Mouse (Mus musculus): ENCODE results near the gene Dhrs13.
"Not testable (repeated sequence)": the region's sequence is repeated elsewhere in the genome, so short reads cannot be mapped to it uniquely, and the experiment has no call there.

Gene Dhrs13

DNA sequence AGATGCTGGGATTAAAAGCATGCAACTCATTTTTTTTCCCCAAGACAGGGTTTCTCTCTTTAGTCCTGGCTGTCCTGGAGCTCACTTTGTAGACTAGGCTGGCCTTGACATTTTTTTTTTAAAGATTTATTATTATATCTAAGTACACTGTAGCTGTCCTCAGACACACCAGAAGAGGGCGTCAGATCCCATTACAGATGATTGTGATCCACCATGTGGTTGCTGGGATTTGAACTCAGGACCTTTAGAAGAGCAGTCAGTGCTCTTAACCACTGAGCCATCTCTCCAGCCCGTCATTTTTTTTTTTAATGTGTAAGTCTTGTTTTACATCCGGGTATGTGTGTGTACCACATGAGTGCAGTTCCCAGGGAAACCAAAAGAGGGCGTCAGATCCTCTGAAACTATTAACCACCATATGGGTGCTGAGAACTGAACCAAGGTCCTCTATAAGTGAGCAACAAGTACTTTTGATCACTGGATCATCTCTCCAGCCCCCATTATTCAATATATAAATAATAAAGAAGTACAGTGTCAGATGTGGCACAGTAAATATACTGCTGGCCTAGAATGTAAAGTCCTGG is 10.3 kb downstream of the Dhrs13 start:
- not testable (repeated sequence) for DNase-seq (ENCODE audit: low spot score in 2 of 2)

DNA sequence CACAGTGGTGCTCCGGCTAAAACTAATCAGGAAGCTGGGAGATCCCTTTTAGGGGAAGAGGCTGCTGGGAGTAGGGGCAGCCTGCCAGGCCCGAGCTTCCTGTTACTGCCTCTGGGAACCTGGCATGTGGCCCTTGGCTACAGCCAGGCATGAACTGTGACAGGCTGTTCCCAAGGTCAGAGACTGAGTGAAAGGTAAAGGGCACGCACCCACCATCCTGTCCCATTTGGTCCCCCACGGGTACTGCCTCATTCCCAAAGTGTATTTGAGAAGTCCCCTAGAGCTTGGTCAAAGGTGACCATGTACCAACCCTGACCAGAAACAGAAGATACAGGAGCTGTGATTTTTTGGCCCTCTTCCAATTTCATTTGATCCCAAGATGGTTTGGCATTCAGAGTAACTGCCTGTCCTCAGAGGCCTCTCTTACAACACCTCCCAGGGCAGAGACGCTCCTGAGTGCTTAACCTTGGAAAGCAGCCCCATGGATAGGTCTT is 12.7 kb downstream of the Dhrs13 start:
- peak; percentile 15 to 76 for DNase-seq (ENCODE audit: low spot score in 2 of 2)

DNA sequence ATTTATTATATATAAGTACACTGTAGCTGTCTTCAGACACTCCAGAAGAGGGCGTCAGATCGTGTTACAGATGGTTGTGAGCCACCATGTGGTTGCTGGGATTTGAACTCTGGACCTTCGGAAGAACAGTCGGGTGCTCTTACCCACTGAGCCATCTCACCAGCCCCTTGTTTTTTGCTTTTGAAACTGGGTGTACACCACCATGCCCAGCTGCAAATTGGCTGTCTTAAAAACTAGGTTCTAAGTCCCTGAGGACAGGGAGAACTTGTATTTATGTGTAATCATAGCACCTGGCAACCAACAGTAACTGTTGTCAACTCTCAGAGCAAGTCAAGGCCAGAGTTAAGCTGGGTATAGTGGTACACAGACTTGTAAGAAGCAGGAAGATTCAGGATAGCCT is 16.6 kb downstream of the Dhrs13 start:
- DNase-seq (ENCODE audit: low spot score in 2 of 2), result not testable (repeated sequence)

DNA sequence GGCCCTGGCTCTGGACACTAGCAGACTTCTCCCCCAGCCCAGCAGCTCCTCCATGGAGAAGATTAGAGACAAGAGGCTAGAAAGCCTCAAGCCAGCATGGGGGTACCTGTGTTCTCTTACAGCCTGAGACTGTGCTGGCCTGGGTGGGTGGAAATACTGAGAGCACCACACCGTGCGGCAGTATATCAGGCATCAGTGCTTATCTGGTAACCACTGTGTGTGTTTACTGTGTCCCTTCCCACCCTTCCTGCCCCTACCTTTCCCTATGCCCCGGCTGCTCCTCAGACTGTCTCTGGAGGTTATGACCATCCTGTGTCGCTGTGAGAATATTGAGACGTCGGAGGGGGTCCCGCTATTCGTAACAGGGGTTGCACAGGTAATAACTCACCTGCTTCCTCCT is 21.0 kb downstream of the Dhrs13 start:
- DNase-seq (ENCODE audit: low spot score in 2 of 2), result no peak

DNA sequence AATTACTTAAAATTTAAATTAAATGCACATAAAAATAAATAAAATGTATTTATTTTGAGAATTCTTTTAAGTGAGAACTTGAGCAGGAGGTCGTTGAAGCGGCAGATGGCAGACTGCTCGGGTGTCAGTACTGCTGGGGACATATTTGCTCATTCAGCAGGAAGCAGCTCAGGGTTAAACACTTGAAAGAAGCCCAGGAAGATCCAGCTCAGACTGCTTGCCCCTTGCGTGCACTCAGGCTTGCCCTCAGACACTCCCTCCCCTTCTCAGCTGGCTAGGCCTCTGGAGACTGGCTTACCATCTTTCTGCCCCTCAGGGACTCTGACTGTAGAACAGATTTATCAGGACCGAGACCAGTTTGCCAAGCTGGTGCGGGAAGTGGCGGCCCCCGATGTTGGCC is 24.9 kb downstream of the Dhrs13 start:
- no peak for DNase-seq (ENCODE audit: low spot score in 2 of 2)

DNA sequence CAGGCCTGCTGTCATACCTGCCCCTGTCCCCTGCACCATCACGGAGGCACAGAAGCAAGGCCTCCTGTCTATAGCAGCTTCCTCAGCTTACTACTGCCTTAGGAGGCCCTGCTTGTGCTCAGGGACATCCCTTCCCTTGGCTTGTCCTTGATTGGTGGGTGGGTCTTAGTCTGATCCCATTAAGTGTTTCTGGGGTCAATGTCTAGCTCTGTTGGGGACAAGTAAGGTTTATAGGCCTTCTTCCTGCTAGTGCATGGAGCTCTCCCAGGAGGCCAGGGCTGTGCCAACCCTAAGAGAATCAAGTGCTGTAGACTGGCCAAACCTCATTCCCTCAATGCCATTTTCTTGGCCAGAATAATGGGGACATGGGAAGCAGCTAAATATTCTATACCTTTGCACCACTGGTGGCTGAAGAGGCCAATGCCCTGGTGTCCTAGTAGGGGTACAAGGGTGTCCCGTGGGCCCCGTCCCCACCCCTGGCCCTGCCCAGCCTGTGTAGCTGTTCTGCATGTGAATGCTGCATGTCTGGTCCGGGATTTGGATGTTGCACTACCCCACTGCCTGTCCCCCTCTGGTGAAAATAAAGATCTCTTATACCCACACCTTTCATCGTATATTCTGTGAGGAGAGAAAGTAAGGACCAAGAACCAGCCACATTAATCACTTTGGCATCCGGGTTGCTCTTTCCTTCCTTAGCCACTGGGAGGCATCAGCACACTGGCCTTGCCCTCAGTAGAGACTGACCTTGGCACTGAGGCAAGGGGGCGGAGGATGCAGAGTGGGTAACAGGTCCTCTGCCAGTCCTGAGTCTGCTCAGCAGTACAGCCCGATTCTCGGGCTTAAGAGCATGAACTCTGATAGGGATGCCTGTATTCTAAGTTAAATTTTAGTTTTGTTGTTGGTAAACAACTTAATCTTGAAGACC is 28.0 kb downstream of the Dhrs13 start:
- DNase-seq (ENCODE audit: low spot score in 2 of 2), result peak; percentile 42 to 78

DNA sequence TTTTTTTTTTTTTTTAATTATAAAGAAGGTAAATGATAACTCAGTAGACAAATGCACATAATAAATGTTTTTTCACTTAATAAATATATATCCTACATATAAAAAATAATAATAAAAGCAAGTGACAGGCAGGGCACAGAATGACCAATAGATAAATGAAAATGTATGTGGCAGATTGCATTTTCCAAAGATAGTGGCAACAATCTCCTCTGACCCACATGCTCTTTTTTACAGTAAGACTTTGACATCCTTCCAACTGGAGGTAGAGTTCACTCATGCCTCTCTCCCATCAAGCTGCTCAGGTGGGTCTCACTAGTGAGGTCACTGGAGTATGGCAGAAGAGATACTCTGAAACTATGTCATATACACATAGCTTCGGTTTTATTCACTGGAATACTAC is 30.5 kb downstream of the Dhrs13 start:
- no peak for DNase-seq (ENCODE audit: low spot score in 2 of 2)

DNA sequence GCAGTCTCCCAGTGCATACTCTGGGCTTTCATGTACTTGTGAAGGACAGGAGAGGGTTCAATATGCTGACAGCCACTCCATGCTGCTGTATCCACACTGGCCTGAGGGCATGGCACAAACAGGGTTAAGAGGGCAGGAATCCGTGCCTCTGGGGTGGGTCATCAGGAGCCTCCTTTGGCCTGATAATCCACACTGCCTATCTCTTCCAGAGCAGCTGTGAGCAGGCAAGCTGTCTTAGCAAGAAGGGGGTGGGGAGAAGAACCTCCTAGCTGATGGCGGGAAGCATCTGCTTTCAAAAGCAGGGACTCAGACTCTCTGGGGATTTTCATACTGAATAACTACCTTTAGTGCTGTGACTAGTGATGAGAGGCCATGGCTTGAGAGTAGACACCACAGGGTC is 33.8 kb downstream of the Dhrs13 start:
- DNase-seq (ENCODE audit: low spot score in 2 of 2), result no peak

DNA sequence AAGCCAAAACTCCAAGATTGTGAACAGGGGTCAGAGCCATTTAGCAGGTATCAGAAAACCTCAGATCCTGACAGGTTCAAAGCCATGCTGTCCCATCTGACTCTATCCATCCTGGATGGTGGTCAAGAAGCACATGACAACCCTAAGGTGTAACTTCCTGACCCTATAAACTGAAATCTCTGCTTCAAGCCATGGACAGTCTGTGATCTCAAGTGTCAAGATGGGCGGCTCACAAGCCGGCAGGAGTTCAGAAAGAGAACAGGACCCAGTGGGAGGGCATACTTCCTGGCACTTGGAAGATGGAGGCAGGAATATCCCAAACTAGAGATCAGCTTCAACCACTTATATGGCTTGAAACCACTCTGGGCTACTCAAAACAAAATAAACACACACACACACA is 34.6 kb downstream of the Dhrs13 start:
- DNase-seq (ENCODE audit: low spot score in 2 of 2), result no peak

DNA sequence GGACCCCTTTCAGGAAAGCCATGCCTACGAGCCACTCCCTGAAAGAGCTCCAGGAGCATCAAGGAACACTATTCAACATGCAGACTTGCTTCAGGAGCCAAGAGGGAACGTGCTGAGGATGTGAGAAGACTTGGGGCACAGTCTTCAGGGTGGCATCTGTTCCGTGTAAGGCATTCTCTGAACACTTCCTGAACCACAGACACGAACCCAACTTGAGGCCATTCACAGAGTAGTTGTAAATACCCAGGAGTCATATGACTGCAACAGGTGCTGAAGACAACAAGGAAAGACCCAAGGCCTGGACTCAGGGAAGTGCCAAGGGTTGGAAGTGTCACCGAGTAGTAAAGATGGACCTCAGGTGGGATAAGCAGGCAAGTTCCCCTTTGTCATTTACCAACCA is 35.5 kb downstream of the Dhrs13 start:
- DNase-seq (ENCODE audit: low spot score in 2 of 2), result no peak

DNA sequence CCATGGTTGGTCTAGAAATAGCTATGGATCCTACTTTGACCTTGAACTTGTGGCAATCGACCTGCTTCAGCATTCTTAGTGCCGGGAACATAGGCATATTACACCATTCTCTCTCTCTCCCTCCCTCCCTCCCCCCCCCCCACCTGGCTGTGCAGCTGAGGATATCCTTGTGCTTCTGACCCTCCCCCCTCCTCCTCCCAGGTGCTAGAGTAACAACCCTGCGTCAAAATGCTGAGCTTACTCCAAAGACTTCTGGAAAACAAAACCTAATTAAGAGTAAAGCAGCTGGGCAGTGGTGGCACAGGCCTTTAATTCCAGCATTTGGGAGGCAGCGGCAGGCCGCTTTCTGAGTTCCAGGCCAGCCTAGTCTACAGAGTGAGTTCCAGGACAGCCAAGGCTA is 37.0 kb downstream of the Dhrs13 start:
- no peak for DNase-seq (ENCODE audit: low spot score in 2 of 2)

DNA sequence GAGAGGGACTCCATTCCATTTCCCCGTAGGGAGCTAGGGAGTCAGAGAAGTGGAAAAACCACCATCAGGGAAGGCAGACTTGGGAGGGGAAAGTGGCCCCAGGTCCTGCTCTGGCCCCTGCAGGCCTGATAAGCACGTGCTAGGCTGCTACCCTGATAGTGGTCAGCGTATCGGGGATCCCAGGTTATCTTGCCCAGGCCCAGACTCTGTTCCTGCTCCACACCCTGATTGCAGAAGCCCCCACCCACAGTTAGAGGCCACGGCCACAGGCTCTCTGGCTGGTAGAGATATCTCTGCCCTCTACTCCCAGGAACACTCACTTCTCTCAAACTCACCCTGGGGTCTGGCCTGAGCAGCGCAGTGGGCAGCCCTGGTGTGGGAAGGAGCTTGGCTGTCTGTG is 37.6 kb downstream of the Dhrs13 start:
- DNase-seq (ENCODE audit: low spot score in 2 of 2), result no peak

DNA sequence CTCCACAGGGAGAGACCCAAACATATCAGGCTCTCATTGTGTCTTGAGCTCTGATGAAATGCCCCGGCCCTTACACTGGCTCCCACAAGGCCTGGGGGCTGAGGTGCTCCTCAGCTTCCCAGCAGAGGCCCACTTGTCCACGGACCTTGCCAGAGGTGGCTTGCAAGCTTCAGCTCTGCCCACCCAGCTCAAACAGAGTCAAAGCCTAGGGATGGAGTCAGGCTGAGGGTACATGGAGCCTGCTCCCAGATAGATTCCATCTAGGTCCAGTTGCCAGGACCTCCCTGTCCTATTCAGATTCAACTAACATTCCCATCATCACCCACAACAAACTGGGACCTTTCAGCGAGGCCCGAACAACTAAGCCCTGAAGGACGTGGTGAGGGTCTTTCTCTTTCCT is 39.9 kb downstream of the Dhrs13 start:
- DNase-seq (ENCODE audit: low spot score in 2 of 2), result no peak

DNA sequence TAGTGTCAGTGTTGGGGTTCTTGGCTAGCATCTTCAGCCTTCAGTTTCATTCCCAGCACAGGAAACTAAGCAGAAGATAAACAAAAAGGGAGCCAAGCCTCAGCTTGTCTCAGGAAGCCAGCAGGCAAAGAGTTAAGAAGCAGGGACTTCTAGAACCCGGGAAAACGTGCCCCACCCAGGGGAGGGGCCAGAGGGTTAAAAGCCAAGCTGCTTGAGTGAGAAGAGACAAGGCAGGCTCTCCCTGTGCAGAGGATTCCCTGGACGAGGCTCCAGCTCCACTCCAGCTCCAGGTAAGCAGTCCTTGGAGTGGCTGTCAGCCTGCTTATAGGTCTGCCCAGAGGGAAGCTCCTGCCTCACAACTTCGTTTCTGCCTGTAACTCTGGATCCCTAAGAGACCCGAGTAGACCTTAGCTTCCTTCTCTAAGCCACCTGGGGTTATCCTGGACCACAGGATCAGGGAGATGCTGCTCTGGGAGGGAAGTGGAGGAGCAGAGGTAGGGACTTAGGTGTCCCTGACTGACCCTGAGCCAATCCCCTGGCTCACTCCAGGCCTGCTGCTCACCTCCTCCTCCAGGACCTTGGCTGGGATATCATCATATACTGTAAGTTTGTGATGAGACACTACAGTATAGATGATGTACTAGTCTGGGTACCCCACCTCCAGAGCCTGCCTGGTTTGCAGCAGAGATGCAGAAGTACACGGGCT is 40.5 kb downstream of the Dhrs13 start:
- DNase-seq (ENCODE audit: low spot score in 2 of 2), result no peak

DNA sequence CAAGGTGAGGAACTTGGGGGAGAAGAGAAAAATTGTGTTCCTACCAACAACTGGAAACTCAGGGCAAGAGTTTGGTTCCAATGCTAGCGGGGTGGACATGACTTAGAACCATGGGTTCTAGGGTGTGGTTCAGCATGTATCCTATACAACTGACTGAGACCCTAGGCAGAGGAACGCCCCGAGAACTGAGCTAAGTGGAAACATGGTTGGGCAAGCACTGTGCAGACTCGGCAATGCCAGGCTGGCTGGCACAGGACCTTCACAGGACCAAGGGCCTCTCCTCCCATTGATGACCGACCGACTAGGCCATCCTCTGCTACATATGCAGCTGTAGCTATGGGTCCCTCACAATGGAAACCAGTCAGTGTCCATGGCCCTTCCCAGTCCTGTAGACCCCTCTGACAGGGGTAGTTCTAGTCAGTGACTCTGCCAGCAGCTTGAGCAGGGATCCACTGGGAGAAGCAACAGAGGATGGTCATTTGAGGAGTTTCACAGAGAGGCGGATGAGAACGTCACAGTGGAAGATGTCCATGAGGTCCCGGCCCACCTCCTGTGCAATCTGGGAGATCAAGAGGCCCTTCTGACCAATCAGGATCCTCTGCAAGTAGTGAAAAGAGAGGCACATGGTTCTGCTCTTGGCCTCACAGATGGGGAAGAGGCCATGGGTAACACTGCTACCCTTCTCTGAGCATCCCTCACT is 41.6 kb downstream of the Dhrs13 start:
- DNase-seq (ENCODE audit: low spot score in 2 of 2), result no peak

DNA sequence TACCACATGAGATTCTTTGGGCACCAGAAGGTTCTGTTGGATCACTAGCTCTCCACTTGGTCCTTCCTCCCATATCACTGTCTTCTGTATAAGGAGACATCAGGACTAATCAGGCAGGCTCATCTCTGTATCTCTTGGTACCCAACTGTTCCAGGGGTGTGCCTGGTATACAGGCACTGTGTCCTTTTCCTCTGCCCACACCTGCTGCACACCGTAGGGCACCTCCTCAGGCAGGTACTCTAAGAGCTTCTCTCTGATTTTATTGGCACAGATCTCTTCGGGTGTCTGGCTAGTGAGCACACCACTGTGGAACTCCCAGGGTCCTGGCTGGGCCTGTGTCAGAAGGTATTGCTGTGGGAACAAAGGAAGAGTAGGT is 42.2 kb downstream of the Dhrs13 start:
- no peak for DNase-seq (ENCODE audit: low spot score in 2 of 2)

DNA sequence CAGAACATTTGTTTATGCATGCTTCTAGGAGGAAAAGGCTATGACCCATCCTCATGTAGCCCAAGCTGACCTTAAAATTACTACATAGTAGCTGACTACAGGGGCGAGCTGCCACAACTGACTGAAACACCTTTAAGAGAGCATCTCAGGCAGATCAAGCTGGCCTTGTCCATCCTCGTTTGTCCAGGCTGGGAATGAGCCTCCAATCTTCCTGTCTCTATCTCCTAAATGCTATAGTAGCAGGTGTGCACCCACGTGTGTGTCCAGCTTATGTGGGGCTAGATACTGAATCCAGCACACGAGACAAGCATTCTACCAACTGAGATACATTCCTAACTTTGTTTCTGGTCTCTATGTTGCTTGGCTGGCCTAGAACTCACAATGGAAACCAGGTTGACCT is 42.6 kb downstream of the Dhrs13 start:
- no peak for DNase-seq (ENCODE audit: low spot score in 2 of 2)

DNA sequence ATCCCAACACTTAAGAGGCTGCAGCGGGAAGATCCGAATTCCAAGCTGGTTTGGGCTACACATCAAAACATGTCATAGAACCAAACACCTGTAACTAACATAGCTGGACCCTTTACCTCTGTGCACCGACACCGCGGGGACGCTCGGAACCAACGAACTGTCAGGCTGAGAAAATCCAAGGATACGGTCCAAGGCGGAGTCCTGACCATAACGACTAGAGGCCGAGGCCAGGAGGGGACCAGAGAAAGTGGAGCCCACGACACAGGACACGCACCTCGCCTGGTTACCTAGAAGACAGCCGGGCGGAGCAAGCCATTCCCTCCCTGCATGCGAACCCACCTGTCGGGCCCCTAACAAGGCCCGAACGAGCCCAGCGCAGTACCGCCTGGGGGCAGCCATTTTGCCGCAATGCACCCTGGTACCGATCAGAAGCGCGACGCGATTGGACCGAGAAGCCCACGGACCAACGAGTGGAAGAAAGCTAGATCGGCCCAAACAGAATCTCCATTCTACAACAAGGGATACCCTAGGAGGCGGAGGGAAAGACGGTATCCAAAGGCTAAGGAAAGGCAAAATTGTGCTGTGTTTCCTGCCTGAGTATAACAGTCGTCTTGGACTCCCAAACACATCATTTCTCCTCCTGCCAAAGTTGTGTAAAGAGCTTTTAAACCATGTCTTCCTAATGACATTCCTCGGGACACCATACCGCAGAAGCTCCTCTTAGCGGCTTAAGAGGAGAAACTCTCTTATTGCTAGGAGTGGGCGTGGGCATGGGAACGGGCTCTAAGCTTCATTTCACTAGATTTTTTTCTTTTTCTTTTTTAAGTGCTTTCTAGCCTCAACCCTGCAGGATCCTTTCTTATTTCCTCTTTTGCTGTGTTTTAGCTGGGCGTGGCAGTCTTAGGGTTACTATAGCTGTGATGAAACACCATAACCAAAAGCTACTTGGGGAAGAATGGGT is 48.2 kb downstream of the Dhrs13 start, which contains the start of gene Eral1:
Gene Eral1 (minus strand): TSS at position 423 of the 961 bp plus-strand sequence.
- DNase-seq (ENCODE audit: low spot score in 2 of 2), result peak; percentile 65 to 81

DNA sequence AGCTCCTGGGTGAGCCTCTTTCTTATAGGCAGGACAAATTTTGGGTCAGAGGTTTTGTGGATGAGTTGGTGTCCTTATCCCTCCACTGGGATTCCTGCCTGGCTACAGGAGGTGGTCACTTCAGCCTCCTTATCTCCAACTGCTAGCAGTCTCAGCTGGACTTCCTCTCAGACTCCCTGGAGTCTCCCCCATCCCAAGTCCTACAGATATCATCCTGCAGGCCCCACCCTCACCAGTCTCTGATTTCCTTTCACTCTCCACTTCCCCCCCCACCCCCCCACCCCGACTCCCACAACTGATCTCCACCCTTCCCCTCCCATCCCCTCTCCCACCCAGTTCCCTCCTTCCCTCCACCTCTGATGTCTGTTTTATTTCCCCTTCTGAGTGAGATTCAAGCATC is 51.5 kb downstream of the Dhrs13 start:
- DNase-seq (ENCODE audit: low spot score in 2 of 2), result no peak

DNA sequence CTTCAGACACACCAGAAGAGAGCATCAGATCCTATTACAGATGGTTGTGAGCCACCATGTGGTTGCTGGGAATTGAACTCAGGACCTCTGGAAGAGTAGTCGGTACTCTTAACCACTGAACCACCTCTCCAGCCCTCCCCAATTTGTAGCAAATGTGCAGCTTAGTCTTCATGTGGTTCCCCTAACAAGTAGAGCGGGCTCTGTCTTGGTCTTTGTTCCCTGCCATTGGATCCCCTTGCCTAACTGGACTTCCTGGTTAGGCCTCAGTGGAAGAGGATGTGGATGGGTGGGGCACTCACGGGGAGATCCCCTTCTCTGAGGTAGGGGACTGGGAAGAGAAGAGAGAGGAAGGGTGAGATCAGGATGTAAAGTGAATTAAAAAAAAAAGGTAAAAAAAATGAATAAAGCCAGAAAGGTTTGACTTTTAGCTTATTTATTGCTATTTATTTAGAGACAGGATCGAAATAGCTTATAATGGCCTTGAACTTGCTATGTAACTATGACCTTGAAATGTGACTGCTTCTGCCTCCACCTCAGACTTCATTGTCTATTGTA is 54.9 kb downstream of the Dhrs13 start:
- no peak for DNase-seq (ENCODE audit: low spot score in 2 of 2)

All from urinary bladder, postnatal 36 days (tissue).